Mouse (Mus musculus): ENCODE measurements around the gene Cnr2. TPM values are rescaled to one million over a fixed set of nuclear protein-coding genes. Genes with fewer than 3 reads are reported as not detected.
"Not testable (repeated sequence)": the region's sequence is repeated elsewhere in the genome, so short reads cannot be mapped to it uniquely, and the experiment has no call there.

The Cnr2 gene
- total RNA-seq, 1 experiment = 0.04 TPM

DNA sequence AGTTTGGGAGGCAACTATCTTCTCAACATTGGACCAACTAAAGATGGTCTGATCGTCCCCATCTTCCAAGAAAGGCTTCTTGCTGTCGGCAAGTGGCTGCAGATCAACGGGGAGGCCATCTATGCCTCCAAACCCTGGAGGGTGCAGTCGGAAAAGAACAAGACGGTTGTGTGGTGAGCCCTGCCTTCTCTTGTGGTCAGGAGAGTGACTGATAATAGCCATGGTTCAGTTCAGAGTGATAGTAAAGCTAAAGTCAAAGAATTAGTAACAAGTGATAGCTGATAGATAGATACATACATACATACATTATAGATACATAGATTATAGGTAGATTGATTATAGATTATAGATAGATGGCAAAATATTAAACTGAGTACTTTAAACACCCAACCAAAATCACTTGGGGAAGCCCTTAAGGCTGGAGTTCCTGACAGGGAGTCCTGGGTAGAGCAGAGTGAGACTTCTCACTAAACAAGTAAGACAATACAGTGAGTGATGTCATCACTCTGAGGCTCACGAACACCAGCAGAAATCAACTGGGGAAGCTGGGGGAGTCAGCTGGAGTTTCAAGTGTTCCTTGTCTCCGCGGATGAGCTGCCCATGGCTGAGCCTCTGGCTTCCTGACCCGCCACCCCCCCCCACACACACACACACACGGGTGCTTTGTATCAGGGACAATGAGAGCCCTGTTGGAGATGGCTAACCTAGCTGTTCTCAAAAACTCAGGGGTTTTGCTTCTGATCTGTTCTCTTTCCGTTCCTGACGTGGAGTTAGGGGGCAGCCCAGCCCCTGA is 39.7 kb downstream of the Cnr2 start:
- TF ChIP-seq ZNF384 (IDR thresholded peaks at IDR 0.05; ENCODE audit: low read depth, low read length) = no peak
- no peak for TF ChIP-seq HCFC1 (IDR thresholded peaks at IDR 0.05; ENCODE audit: borderline replicate concordance, insufficient read depth, low read length)
- no peak for TF ChIP-seq ZC3H11A (IDR thresholded peaks at IDR 0.05; ENCODE audit: borderline replicate concordance, low read depth, low read length)
- no peak for TF ChIP-seq CHD2 (IDR thresholded peaks at IDR 0.05; ENCODE audit: low read depth, low read length)
- TF ChIP-seq MAFK (IDR thresholded peaks at IDR 0.05; ENCODE audit: insufficient read depth, low read depth, low read length) = no peak
- in situ Hi-C loops (cut with MboI; ENCODE audit: low sequenced_read_pairs in 2 of 2, unreplicated experiment in 2 of 2) = no loop called here
- H3K9ac ChIP-seq (ENCODE audit: insufficient read depth, low read depth, low read length, poor library complexity, severe bottlenecking) = no peak overlapping the region
- peaks cover 0 to 2% of the 10 kb centered on the region in 2 experiments; a peak in 1 of 4 replicates for H3K4me1 ChIP-seq (ENCODE audit: control insufficient read depth in 2 of 2, insufficient read depth in 2 of 2, low read length in 2 of 2, poor library complexity in 1 of 2)
- no peak for DNase-seq (ENCODE audit: low read depth, low spot score)
- H3K27ac ChIP-seq (ENCODE audit: insufficient read depth, low read depth, low read length, poor library complexity, severe bottlenecking) = no peak overlapping the region
- no peak overlapping the region for H3K4me3 ChIP-seq (ENCODE audit: insufficient read depth in 1 of 2, low read depth in 1 of 2, low read length in 2 of 2, poor library complexity in 1 of 2, severe bottlenecking in 1 of 2)
- peaks cover 11% of the 10 kb centered on the region; the same call in 1 of the 2 replicates for H3K36me3 ChIP-seq (ENCODE audit: control insufficient read depth, insufficient read depth, low read length, poor library complexity, severe bottlenecking)
- no peaks in the 10 kb centered on the region for H3K9me3 ChIP-seq (ENCODE audit: control insufficient read depth, insufficient read depth, low read depth, low read length)

DNA sequence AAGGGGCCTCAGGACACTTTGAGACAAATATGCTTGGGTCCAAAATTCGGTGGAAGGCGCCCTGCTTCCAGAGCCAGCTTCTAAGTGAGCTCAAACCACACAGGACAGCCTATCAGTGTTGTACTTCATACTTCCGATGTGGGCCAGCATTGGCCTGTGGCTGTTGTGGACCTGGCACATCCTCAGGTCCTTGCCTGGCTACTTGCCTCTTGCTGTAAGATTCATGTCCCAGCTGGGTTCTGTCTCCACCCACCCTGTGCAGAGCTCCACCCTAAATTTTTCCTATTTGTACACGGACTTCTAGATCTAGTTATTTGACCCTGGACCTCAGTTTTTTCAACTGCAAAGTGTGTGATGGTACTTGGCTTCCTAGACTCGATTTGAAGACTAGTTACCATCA is 40.3 kb downstream of the Cnr2 start:
- Histone ChIP-seq H3K9me3 (ENCODE audit: control insufficient read depth, insufficient read depth, low read depth, low read length) (no peaks in the 10 kb centered on the region), H3K4me3 (ENCODE audit: insufficient read depth in 1 of 2, low read depth in 1 of 2, low read length in 2 of 2, poor library complexity in 1 of 2, severe bottlenecking in 1 of 2) (no peak overlapping the region), H3K9ac (ENCODE audit: insufficient read depth, low read depth, low read length, poor library complexity, severe bottlenecking) (no peak overlapping the region), H3K36me3 (ENCODE audit: control insufficient read depth, insufficient read depth, low read length, poor library complexity, severe bottlenecking) (peaks cover 11% of the 10 kb centered on the region; the same call in 1 of the 2 replicates), H3K4me1 (ENCODE audit: control insufficient read depth in 2 of 2, insufficient read depth in 2 of 2, low read length in 2 of 2, poor library complexity in 1 of 2) (peaks cover 0 to 2% of the 10 kb centered on the region in 2 experiments; a peak in 1 of 4 replicates), H3K27ac (ENCODE audit: insufficient read depth, low read depth, low read length, poor library complexity, severe bottlenecking) (no peak overlapping the region)
- no peak for TF ChIP-seq HCFC1 (IDR thresholded peaks at IDR 0.05; ENCODE audit: borderline replicate concordance, insufficient read depth, low read length)
- no peak for TF ChIP-seq MAFK (IDR thresholded peaks at IDR 0.05; ENCODE audit: insufficient read depth, low read depth, low read length)
- no peak for TF ChIP-seq ZNF384 (IDR thresholded peaks at IDR 0.05; ENCODE audit: low read depth, low read length)
- TF ChIP-seq CHD2 (IDR thresholded peaks at IDR 0.05; ENCODE audit: low read depth, low read length) = no peak
- TF ChIP-seq ZC3H11A (IDR thresholded peaks at IDR 0.05; ENCODE audit: borderline replicate concordance, low read depth, low read length) = no peak
- no peak for DNase-seq (ENCODE audit: low read depth, low spot score)
- in situ Hi-C loops (cut with MboI; ENCODE audit: low sequenced_read_pairs in 2 of 2, unreplicated experiment in 2 of 2) = no loop called here

DNA sequence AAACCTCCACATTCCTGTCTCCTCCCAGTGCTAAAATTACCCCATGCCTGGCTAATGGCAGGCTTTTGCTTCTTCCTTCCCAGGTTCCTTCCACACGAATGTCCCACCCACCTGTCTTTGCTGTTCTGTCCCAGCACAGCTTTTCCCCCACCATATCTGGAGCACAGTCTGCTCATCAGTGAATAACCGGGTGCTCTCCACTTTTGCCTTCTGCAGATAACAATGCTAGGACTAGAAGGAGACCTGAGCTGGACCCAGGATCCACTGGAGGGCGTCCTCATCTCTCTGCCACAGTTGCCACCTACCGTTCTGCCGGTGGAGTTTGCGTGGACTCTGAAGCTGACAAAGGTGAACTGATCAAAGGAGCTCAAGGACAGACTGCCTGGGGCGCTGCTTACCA is 43.7 kb downstream of the Cnr2 start:
- TF ChIP-seq ZC3H11A (IDR thresholded peaks at IDR 0.05; ENCODE audit: borderline replicate concordance, low read depth, low read length) (no peak), ZNF384 (IDR thresholded peaks at IDR 0.05; ENCODE audit: low read depth, low read length) (no peak), CHD2 (IDR thresholded peaks at IDR 0.05; ENCODE audit: low read depth, low read length) (no peak), MAFK (IDR thresholded peaks at IDR 0.05; ENCODE audit: insufficient read depth, low read depth, low read length) (no peak), HCFC1 (IDR thresholded peaks at IDR 0.05; ENCODE audit: borderline replicate concordance, insufficient read depth, low read length) (no peak)

DNA sequence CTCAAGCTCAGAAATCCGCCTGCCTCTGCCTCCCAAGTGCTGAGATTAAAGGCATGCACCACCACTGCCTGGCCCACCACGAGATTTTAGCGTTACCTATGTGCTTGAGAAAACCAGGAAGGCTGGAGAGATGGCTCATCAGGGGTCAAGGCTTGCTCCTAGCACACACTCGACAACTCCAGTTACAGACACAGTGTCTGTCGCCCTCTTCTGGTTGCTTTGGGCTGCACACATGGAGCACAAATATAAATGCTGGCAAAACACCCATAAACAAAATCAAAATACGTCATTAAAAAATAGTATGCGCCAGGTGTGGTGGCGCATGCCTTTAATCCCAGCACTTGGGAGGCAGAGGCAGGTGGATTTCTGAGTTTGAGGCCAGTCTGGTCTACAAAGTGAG is 45.8 kb downstream of the Cnr2 start:
- H3K36me3 ChIP-seq (ENCODE audit: control insufficient read depth, insufficient read depth, low read length, poor library complexity, severe bottlenecking); in situ Hi-C loops (cut with MboI; ENCODE audit: low sequenced_read_pairs in 2 of 2, unreplicated experiment in 2 of 2); H3K9ac ChIP-seq (ENCODE audit: insufficient read depth, low read depth, low read length, poor library complexity, severe bottlenecking); DNase-seq (ENCODE audit: low read depth, low spot score); H3K27ac ChIP-seq (ENCODE audit: insufficient read depth, low read depth, low read length, poor library complexity, severe bottlenecking); H3K9me3 ChIP-seq (ENCODE audit: control insufficient read depth, insufficient read depth, low read depth, low read length); H3K4me3 ChIP-seq (ENCODE audit: insufficient read depth in 1 of 2, low read depth in 1 of 2, low read length in 2 of 2, poor library complexity in 1 of 2, severe bottlenecking in 1 of 2); H3K4me1 ChIP-seq (ENCODE audit: control insufficient read depth in 2 of 2, insufficient read depth in 2 of 2, low read length in 2 of 2, poor library complexity in 1 of 2): not testable (repeated sequence)

More for the DNA sequence above, 43.7 kb downstream of the Cnr2 start:
- peaks cover 5% of the 10 kb centered on the region; the same call in 1 of the 2 replicates for H3K36me3 ChIP-seq (ENCODE audit: control insufficient read depth, insufficient read depth, low read length, poor library complexity, severe bottlenecking)
- H3K4me1 ChIP-seq (ENCODE audit: control insufficient read depth in 2 of 2, insufficient read depth in 2 of 2, low read length in 2 of 2, poor library complexity in 1 of 2) = peaks cover 0 to 2% of the 10 kb centered on the region in 2 experiments; a peak in 1 of 4 replicates
- no peak overlapping the region for H3K27ac ChIP-seq (ENCODE audit: insufficient read depth, low read depth, low read length, poor library complexity, severe bottlenecking)
- in situ Hi-C loops (cut with MboI; ENCODE audit: low sequenced_read_pairs in 2 of 2, unreplicated experiment in 2 of 2) = no loop called here
- H3K9me3 ChIP-seq (ENCODE audit: control insufficient read depth, insufficient read depth, low read depth, low read length) = no peaks in the 10 kb centered on the region
- H3K4me3 ChIP-seq (ENCODE audit: insufficient read depth in 1 of 2, low read depth in 1 of 2, low read length in 2 of 2, poor library complexity in 1 of 2, severe bottlenecking in 1 of 2) = no peak overlapping the region
- no peak overlapping the region for H3K9ac ChIP-seq (ENCODE audit: insufficient read depth, low read depth, low read length, poor library complexity, severe bottlenecking)
- no peak for DNase-seq (ENCODE audit: low read depth, low spot score)
